Mouse (Mus musculus) liver, embryonic 13.5 days (tissue): ENCODE results near the gene Vmn1r79. TPM values are rescaled to one million over a fixed set of nuclear protein-coding genes. Genes with fewer than 3 reads are reported as not detected.
"Not testable (repeated sequence)": the region's sequence is repeated elsewhere in the genome, so short reads cannot be mapped to it uniquely, and the experiment has no call there.

ENCODE experiments used
- ATAC-seq: fragments of 200-750 bp; cut with Nextera tagmentation; 2 replicates; pipeline ENCODE4 v1.8.0; 2017; ENCODE audit warnings: low read depth, mild to moderate bottlenecking, moderate number of reproducible peaks, moderate library complexity
- DNase-seq: peaks from one replicate; pipeline ENCODE4 v3.0.0; 2022
- H3K27ac ChIP-seq: fragments of 300-500 bp; sonication (generic); 2 replicates; pipeline ENCODE4 v1.5.1; 2015; ENCODE audit warnings: moderate library complexity, mild to moderate bottlenecking, inconsistent platforms
- H3K27me3 ChIP-seq: fragments of 300-500 bp; sonication (generic); 2 replicates; pipeline ENCODE4 v1.6.1; 2015; ENCODE audit warnings: mild to moderate bottlenecking, inconsistent platforms
- H3K36me3 ChIP-seq: fragments of 300-500 bp; sonication (generic); 2 replicates; pipeline ENCODE4 v1.6.1; 2015; ENCODE audit warnings: mild to moderate bottlenecking, inconsistent platforms
- H3K4me1 ChIP-seq: fragments of 300-500 bp; sonication (generic); replicated peaks from 2 replicates; pipeline ENCODE4 v1.6.1; 2015; ENCODE audit warnings: inconsistent platforms
- H3K4me2 ChIP-seq: fragments of 300-500 bp; sonication (generic); 2 replicates; pipeline ENCODE4 v1.6.1; 2015; ENCODE audit warnings: inconsistent platforms, mild to moderate bottlenecking, moderate library complexity
- H3K4me3 ChIP-seq: fragments of 300-500 bp; sonication (generic); replicated peaks from 2 replicates; pipeline ENCODE4 v1.5.1; 2015; ENCODE audit warnings: mild to moderate bottlenecking, inconsistent platforms
- H3K9ac ChIP-seq: fragments of 300-500 bp; sonication (generic); 2 replicates; pipeline ENCODE4 v1.6.1; 2015; ENCODE audit warnings: mild to moderate bottlenecking, inconsistent platforms
- H3K9me3 ChIP-seq: fragments of 300-500 bp; sonication (generic); replicated peaks from 2 replicates; pipeline ENCODE4 v1.6.1; 2016; ENCODE audit warnings: inconsistent platforms
- WGBS: fragments of 180-500 bp; shearing (Covaris S2); methylation state at CpG from one replicate; pipeline ENCODE4 v1.1.7; 2015; ENCODE audit not compliant: insufficient replicate concordance; 5-methylcytosine and 5-hydroxymethylcytosine counted together
- polyA plus RNA-seq: library from polyadenylated mRNA; unstranded; fragments of >200 nt; fragmentation: Nextera tagmentation; extraction: Ambion mirVana; gene quantifications from 2 replicates; pipeline ENCODE4 v1.2.1, GENCODE M21; 2015

Vmn1r79 gene
- not detected in 2 replicates for polyA plus RNA-seq

DNA sequence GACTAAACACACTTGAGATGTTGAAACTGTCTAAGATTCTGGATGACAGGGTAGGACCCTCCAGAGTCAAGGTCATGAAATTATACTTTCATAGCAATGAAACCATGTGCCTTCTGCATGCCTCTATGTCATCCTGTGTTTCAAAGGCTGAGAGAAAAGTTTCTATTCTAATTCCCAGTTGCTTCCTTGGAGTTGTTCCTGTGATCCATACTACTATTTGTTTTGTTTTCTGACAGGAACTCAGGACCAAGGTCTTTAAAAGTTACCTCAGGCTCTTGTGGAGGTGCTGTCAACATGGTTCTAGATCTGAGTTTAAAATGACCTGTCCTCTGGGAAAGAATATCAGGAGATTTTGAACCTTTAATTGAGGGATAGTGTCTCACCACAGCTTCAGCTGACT, at the start of gene Vmn1r79:
Gene Vmn1r79 (plus strand): TSS at position 301 of the 400 bp plus-strand sequence.
- not testable (repeated sequence) for H3K4me2 ChIP-seq, H3K4me3 ChIP-seq, H3K27ac ChIP-seq, H3K27me3 ChIP-seq, DNase-seq, H3K4me1 ChIP-seq, ATAC-seq, H3K36me3 ChIP-seq, H3K9me3 ChIP-seq, H3K9ac ChIP-seq

GRCm38 (mm10) chr7:12149957-12150356, 21.1 kb upstream of the Vmn1r79 start, which contains the start of gene Vmn1r78:
Vmn1r78 (plus strand) TSS chr7:12150257.
- no peak for DNase-seq
- H3K36me3 ChIP-seq, result no peaks in the 10 kb centered on the region
- ATAC-seq, result no peak
- H3K4me1 ChIP-seq, result no peaks in the 10 kb centered on the region
- H3K4me2 ChIP-seq, result no peak within 1 kb of the TSS
- no peak within 1 kb of the TSS for H3K9ac ChIP-seq
- 36% methylated on average over 2 of the region's 2 CpGs for WGBS
- H3K27ac ChIP-seq, result no peak within 1 kb of the TSS
- H3K4me3 ChIP-seq, result no peak within 1 kb of the TSS
- no peaks in the 10 kb centered on the region for H3K27me3 ChIP-seq
- H3K9me3 ChIP-seq, result no peaks in the 10 kb centered on the region

- H3K9ac ChIP-seq, H3K36me3 ChIP-seq, H3K4me3 ChIP-seq, H3K27me3 ChIP-seq, H3K4me1 ChIP-seq, H3K27ac ChIP-seq, H3K4me2 ChIP-seq, DNase-seq, H3K9me3 ChIP-seq, ATAC-seq: not testable (repeated sequence)
- WGBS, result 37% methylated on average over 1 of the region's 1 CpGs
Observed at GRCm38 (mm10) chr7:12156463-12156862, 14.6 kb upstream of the Vmn1r79 start.

- not testable (repeated sequence) for H3K27ac ChIP-seq, H3K4me3 ChIP-seq, H3K36me3 ChIP-seq, H3K9ac ChIP-seq, DNase-seq, H3K9me3 ChIP-seq, H3K4me2 ChIP-seq, ATAC-seq, H3K27me3 ChIP-seq, H3K4me1 ChIP-seq
- WGBS, result 42% methylated on average over 2 of the region's 2 CpGs
Observed at GRCm38 (mm10) chr7:12172926-12173325, 1.8 kb downstream of the Vmn1r79 start.

DNA sequence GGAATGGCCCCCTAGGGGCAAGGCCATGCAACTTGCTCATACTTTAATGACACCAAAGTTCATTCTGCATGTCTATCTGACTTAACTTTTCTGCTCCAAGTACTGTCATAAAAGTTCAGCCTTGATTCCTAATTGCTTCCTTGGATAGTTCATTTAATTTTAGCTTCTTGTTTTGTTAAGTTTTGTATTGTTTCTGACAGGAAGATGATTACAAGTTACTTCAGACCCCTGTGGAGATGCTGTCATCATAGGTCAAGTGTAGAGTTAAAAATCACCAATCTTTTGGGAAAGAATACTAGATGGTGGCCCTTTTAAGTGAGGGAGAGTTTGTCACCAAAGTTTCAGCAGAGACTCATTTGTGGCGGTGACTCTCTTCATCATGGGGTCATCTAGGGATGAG, 17.9 kb downstream of the Vmn1r79 start, which contains the start of gene Vmn1r80:
Gene Vmn1r80 (plus strand): TSS at position 301 of the 400 bp plus-strand sequence.
- no peaks in the 10 kb centered on the region for H3K36me3 ChIP-seq
- no peak within 1 kb of the TSS for H3K27ac ChIP-seq
- H3K27me3 ChIP-seq, result no peaks in the 10 kb centered on the region
- no peak for DNase-seq
- ATAC-seq, result no peak
- H3K9ac ChIP-seq, result no peak within 1 kb of the TSS
- WGBS, result 70% methylated on average over 1 of the region's 1 CpGs
- H3K9me3 ChIP-seq, result no peaks in the 10 kb centered on the region
- H3K4me1 ChIP-seq, result no peaks in the 10 kb centered on the region
- no peak within 1 kb of the TSS for H3K4me3 ChIP-seq
- no peak within 1 kb of the TSS for H3K4me2 ChIP-seq

- no peak overlapping the region for H3K4me2 ChIP-seq
- WGBS, result 50% methylated on average over 2 of the region's 2 CpGs
- H3K9ac ChIP-seq, result no peak overlapping the region
- no peak for DNase-seq
- no peak overlapping the region for H3K4me3 ChIP-seq
- peaks cover 4% of the 10 kb centered on the region; the same call in 1 of the 2 replicates for H3K9me3 ChIP-seq
- ATAC-seq, result no peak
- H3K27ac ChIP-seq, result no peak overlapping the region
- H3K36me3 ChIP-seq, result no peaks in the 10 kb centered on the region
- H3K27me3 ChIP-seq, result no peaks in the 10 kb centered on the region
- no peaks in the 10 kb centered on the region for H3K4me1 ChIP-seq
Observed at GRCm38 (mm10) chr7:12204141-12204540, 33.1 kb downstream of the Vmn1r79 start.

Other genes starting within 250 kb of the Vmn1r79 start
- not detected in 2 replicates for gene Vmn1r76, start 233.1 kb upstream of the Vmn1r79 start, polyA plus RNA-seq
- not detected in 2 replicates for gene Vmn1r77, start 134.5 kb upstream of the Vmn1r79 start, polyA plus RNA-seq
- not detected in 2 replicates for gene Vmn1r78, start 21.0 kb upstream of the Vmn1r79 start, polyA plus RNA-seq
- not detected in 2 replicates for gene Vmn1r80, start 18.0 kb downstream of the Vmn1r79 start, polyA plus RNA-seq
- not detected in 2 replicates for gene Vmn1r81, start 97.0 kb downstream of the Vmn1r79 start, polyA plus RNA-seq
- not detected in 2 replicates for gene Vmn1r82, start 129.2 kb downstream of the Vmn1r79 start, polyA plus RNA-seq
- not detected in 2 replicates for gene Vmn1r83, start 158.2 kb downstream of the Vmn1r79 start, polyA plus RNA-seq
- gene Vmn1r84, start 198.0 kb downstream of the Vmn1r79 start, polyA plus RNA-seq, result not detected in 2 replicates